Mouse (Mus musculus): Measurements from ENCODE around the gene Vmn2r101. TPM values are rescaled to one million over a fixed set of nuclear protein-coding genes. Genes with fewer than 3 reads are reported as not detected.

The Vmn2r101 gene
- polyA plus RNA-seq (2016; fragmentation: Nextera tagmentation; extraction: Ambion mirVana), result not detected in 2 replicates

DNA sequence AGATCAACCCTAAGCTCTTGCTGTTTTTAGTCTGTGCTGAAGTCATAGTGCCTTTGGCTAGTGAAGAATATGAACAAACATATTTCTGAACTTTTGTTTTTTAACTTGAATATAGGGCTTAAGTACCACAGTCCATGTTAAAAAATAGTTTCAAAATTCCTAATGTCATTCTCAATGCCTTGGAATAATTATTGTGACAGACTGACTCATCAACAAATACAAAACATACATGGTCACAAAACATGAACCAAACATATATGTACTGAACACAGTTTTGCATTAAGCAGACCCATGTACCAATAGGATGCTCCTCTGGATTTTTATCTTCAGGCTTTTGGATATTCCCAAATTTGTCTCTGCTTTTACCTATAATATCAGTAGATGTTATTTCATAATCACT, at the start of gene Vmn2r101:
Vmn2r101 (plus strand) TSS at position 301 of the 400 bp plus-strand sequence.
- Histone ChIP-seq H3K27ac (no peak within 1 kb of the TSS), H3K9me3 (0 out of 2 replicates have a peak, but pooled peaks cover 10% of the 10 kb centered on the region), H3K27me3 (ENCODE audit: insufficient read depth, poor library complexity, severe bottlenecking) (no peaks in the 10 kb centered on the region), H3K36me3 (no peaks in the 10 kb centered on the region), H3K4me1 (replicated peaks) (no peaks in the 10 kb centered on the region), H3K4me3 (no peak within 1 kb of the TSS)
- DNase-seq (ENCODE audit: low spot score), result no peak

DNA sequence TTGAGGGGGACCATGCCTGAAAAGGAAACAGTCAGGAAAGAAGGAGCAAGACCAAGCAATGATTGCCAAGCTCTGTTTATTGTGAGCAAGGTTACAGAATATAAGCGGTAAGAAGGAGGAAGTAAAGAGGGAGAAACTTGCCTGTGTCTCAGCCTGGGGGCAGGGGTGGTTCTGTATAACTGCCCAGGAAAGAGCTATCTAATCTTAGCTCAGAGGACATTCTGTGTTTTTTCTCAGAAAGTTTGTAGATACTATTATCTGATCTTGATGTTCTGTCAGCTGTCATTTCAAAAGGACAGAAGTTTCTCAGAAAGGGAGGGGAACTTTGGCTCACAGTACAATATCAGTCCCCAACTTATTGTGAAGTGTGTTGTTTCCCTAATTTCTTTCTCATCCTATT, 52.3 kb downstream of the Vmn2r101 start:
- Histone ChIP-seq H3K4me1 (replicated peaks) (no peaks in the 10 kb centered on the region), H3K4me3 (no peak overlapping the region), H3K27me3 (ENCODE audit: insufficient read depth, poor library complexity, severe bottlenecking) (no peaks in the 10 kb centered on the region), H3K27ac (no peak overlapping the region), H3K9me3 (peaks cover 48% of the 10 kb centered on the region), H3K36me3 (no peaks in the 10 kb centered on the region)
- DNase-seq (ENCODE audit: low spot score), result no peak
- 91% methylated on average over 1 of the region's 1 CpGs for WGBS

DNA sequence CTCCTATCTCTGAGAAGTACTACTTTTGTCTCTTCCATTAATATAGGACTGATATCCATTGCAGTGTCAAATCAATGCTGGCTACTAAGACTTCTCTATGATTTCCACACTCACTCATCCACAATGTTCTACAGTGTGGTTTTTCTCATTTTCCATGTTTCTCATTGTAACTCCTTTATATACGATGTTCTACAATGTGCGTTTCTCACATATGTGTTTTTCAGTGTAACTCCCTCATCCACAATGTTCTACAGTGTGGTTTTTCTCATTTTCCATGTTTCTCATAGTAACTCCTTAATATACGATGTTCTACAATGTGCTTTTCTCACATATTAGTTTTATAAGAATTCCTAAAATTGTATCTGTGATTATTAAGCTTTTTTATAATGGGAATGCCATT, 81.4 kb downstream of the Vmn2r101 start:
- no peak for DNase-seq (ENCODE audit: low spot score)
- H3K4me1 ChIP-seq (replicated peaks), result no peaks in the 10 kb centered on the region
- H3K27ac ChIP-seq, result no peak overlapping the region
- H3K36me3 ChIP-seq, result no peaks in the 10 kb centered on the region
- no peaks in the 10 kb centered on the region for H3K27me3 ChIP-seq (ENCODE audit: insufficient read depth, poor library complexity, severe bottlenecking)
- WGBS, result 54% methylated on average over 3 of the region's 3 CpGs
- no peaks in the 10 kb centered on the region for H3K9me3 ChIP-seq
- no peak overlapping the region for H3K4me3 ChIP-seq

DNA sequence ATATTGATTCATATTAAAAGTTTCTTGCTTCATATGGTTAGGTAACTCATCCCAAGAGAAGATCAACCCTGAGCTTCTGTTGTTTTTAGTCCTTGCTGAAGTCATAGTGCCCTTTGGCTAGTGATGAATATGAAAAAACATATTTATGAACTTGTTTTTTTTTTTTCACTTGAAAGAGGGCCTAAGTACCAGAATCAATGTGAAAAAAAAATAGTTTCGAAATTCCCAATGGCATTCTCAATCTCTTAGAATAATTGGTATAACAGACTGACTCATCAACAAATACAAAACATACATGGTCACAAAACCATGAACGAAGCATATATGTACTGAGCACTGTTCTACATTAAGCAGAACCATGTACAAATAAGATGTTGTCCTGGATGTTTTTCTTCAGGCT, 83.0 kb downstream of the Vmn2r101 start, which contains the start of gene Vmn2r102:
Vmn2r102 (plus strand) TSS at position 301 of the 400 bp plus-strand sequence.
- Histone ChIP-seq H3K36me3 (no peaks in the 10 kb centered on the region), H3K27me3 (ENCODE audit: insufficient read depth, poor library complexity, severe bottlenecking) (no peaks in the 10 kb centered on the region), H3K4me3 (no peak within 1 kb of the TSS), H3K27ac (no peak within 1 kb of the TSS), H3K4me1 (replicated peaks) (no peaks in the 10 kb centered on the region), H3K9me3 (no peaks in the 10 kb centered on the region)
- 72% methylated on average over 2 of the region's 2 CpGs for WGBS
- DNase-seq (ENCODE audit: low spot score), result no peak

Other genes starting within 250 kb of the Vmn2r101 start
- gene Vmn2r99, start 215.3 kb upstream of the Vmn2r101 start, polyA plus RNA-seq (2016; fragmentation: Nextera tagmentation; extraction: Ambion mirVana), result not detected in 2 replicates
- gene Vmn2r100, start 72.5 kb upstream of the Vmn2r101 start, polyA plus RNA-seq (2016; fragmentation: Nextera tagmentation; extraction: Ambion mirVana), result not detected in 2 replicates
- not detected in 2 replicates for gene Vmn2r102, start 83.1 kb downstream of the Vmn2r101 start, polyA plus RNA-seq (2016; fragmentation: Nextera tagmentation; extraction: Ambion mirVana)
- gene Vmn2r103, start 196.1 kb downstream of the Vmn2r101 start, polyA plus RNA-seq (2016; fragmentation: Nextera tagmentation; extraction: Ambion mirVana), result not detected in 2 replicates

Measured in hindbrain, embryonic 10.5 days (tissue).